25 mouse cellular contexts compared by ENCODE assay signal in genomic region chr6:26649514-26649913, GRCm38 (mm10).
"Had no signal": no experiment of that assay in that cellular context is flagged by ENCODE, and none has a peak within 500 bp of the region (broad histone marks: within the 10 kb centered on the region; RNA-seq: fewer than 3 reads in every experiment).

No protein-coding gene starts in this region.

- H3K9ac ChIP-seq: forebrain, postnatal 0 days; heart, embryonic 13.5 days; heart, embryonic 15.5 days; hindbrain, embryonic 15.5 days; kidney, embryonic 15.5 days; limb, embryonic 13.5 days; limb, embryonic 15.5 days had no signal

- ATAC-seq: forebrain, postnatal 0 days; hindbrain, postnatal 0 days; intestine, embryonic 16.5 days had no signal

- H3K27me3 ChIP-seq: heart, embryonic 13.5 days; heart, embryonic 15.5 days; hindbrain, embryonic 15.5 days; kidney, embryonic 15.5 days; limb, embryonic 13.5 days; limb, embryonic 15.5 days had no signal

- DNase-seq: forebrain, postnatal 0 days; gastrocnemius, postnatal 14 days; gastrocnemius, postnatal 36 days; heart, adult 11 months; heart, adult 2 months; heart, postnatal 14 days; heart, postnatal 36 days; kidney, adult 11 months; kidney, adult 2 months; kidney, adult 9 months; kidney, postnatal 14 days; kidney, postnatal 36 days; layer of hippocampus, adult 9-11 months; layer of hippocampus, postnatal 36 days; left cerebral cortex, postnatal 4 days had no signal

- H3K36me3 ChIP-seq: heart, embryonic 13.5 days; heart, embryonic 15.5 days; hindbrain, embryonic 15.5 days; kidney, embryonic 15.5 days; limb, embryonic 13.5 days; limb, embryonic 15.5 days had no signal

- H3K9me3 ChIP-seq: heart, embryonic 13.5 days; heart, embryonic 15.5 days; hindbrain, embryonic 15.5 days; kidney, embryonic 15.5 days; limb, embryonic 13.5 days; limb, embryonic 15.5 days had no signal

- H3K27ac ChIP-seq: heart, adult 2 months; heart, embryonic 13.5 days; heart, embryonic 15.5 days; hindbrain, embryonic 15.5 days; hindbrain, postnatal 0 days; kidney, embryonic 15.5 days; kidney, postnatal 0 days; limb, embryonic 13.5 days; limb, embryonic 15.5 days had no signal

- H3K4me2 ChIP-seq: heart, embryonic 11.5 days; heart, embryonic 13.5 days; heart, embryonic 15.5 days; hindbrain, embryonic 15.5 days; kidney, embryonic 15.5 days; limb, embryonic 13.5 days; limb, embryonic 15.5 days had no signal

- H3K4me1 ChIP-seq: heart, embryonic 13.5 days; heart, embryonic 15.5 days; hindbrain, embryonic 15.5 days; kidney, embryonic 15.5 days; limb, embryonic 13.5 days; limb, embryonic 15.5 days had no signal

- H3K4me3 ChIP-seq: heart, adult 2 months; heart, embryonic 13.5 days; heart, embryonic 15.5 days; hindbrain, embryonic 15.5 days; kidney, embryonic 15.5 days; limb, embryonic 13.5 days; limb, embryonic 15.5 days had no signal
